Mouse (Mus musculus) inflammation-experienced regulatory T-cells, adult 6 months (primary cell): ENCODE measurements around the gene Olfr120. TPM values are rescaled to one million over a fixed set of nuclear protein-coding genes. Genes with fewer than 3 reads are reported as not detected.
"Not testable (repeated sequence)": the region's sequence is repeated elsewhere in the genome, so short reads cannot be mapped to it uniquely, and the experiment has no call there.

Experiments
- ATAC-seq: one replicate; pipeline ENCODE4 v1.8.0; 2017
- polyA plus RNA-seq, 3 experiments: library from polyadenylated mRNA; unstranded; fragments of 100-300 nt; shearing (Covaris generic); gene quantifications; one replicate each; pipeline ENCODE4 v1.2.1; 2017

Olfr120 gene
- not detected for polyA plus RNA-seq

- no peak for ATAC-seq
These were observed at the start of gene Olfr120 for GRCm38 (mm10) chr17:37721508-37721907. Olfr120 (plus strand) TSS chr17:37721808.

- not testable (repeated sequence) for ATAC-seq
These were observed 25.3 kb upstream of the Olfr120 start, which contains the start of gene Olfr119 for GRCm38 (mm10) chr17:37696264-37696663. Olfr119 (plus strand) TSS chr17:37696564.

- no peak for ATAC-seq
These were observed 16.5 kb downstream of the Olfr120 start for GRCm38 (mm10) chr17:37738070-37738469.

- no peak for ATAC-seq
These were observed 46.7 kb downstream of the Olfr120 start, which contains the start of gene Olfr122 for GRCm38 (mm10) chr17:37768307-37768706. Olfr122 (plus strand) TSS chr17:37768607.

Other genes with a start within 250 kb of the Olfr120 start
- gene H2-M2, start 238.3 kb upstream of the Olfr120 start, polyA plus RNA-seq: under 1 TPM in 2 of 3 experiments, not detected in 1; 0.38 to 0.47 TPM
- gene Olfr110, start 229.3 kb upstream of the Olfr120 start, polyA plus RNA-seq: not detected
- gene Olfr111, start 213.8 kb upstream of the Olfr120 start, polyA plus RNA-seq: not detected
- gene Olfr112, start 152.4 kb upstream of the Olfr120 start, polyA plus RNA-seq: not detected
- gene Olfr113, start 144.1 kb upstream of the Olfr120 start, polyA plus RNA-seq: not detected
- gene Olfr114, start 129.1 kb upstream of the Olfr120 start, polyA plus RNA-seq: not detected
- not detected for gene Olfr115, start 94.7 kb upstream of the Olfr120 start, polyA plus RNA-seq
- gene Olfr116, start 94.6 kb upstream of the Olfr120 start, polyA plus RNA-seq: not detected
- not detected for gene Olfr117, start 58.0 kb upstream of the Olfr120 start, polyA plus RNA-seq
- under 1 TPM in 1 of 3 experiments, not detected in 2; 0.60 TPM for gene Olfr118, start 54.8 kb upstream of the Olfr120 start, polyA plus RNA-seq
- not detected for gene Olfr119, start 25.2 kb upstream of the Olfr120 start, polyA plus RNA-seq
- gene Olfr121, start 27.0 kb downstream of the Olfr120 start, polyA plus RNA-seq: not detected
- not detected for gene Olfr122, start 46.8 kb downstream of the Olfr120 start, polyA plus RNA-seq
- not detected for gene Olfr123, start 71.7 kb downstream of the Olfr120 start, polyA plus RNA-seq
- not detected for gene Olfr124, start 78.1 kb downstream of the Olfr120 start, polyA plus RNA-seq
- not detected for gene Olfr125, start 111.1 kb downstream of the Olfr120 start, polyA plus RNA-seq
- not detected for gene Olfr126, start 125.7 kb downstream of the Olfr120 start, polyA plus RNA-seq
- gene Olfr127, start 178.6 kb downstream of the Olfr120 start, polyA plus RNA-seq: not detected
- gene Olfr128, start 198.7 kb downstream of the Olfr120 start, polyA plus RNA-seq: not detected
- not detected for gene Olfr761, start 231.3 kb downstream of the Olfr120 start, polyA plus RNA-seq